Mouse (Mus musculus): ENCODE measurements around the gene Churc1. TPM values are rescaled to one million over a fixed set of nuclear protein-coding genes. Genes with fewer than 3 reads are reported as not detected.

The Churc1 gene
- 10 to 100 TPM; 76.2 to 77.6 TPM for total RNA-seq (2021)
- long read RNA-seq, experiment 1, transcript Churc1-201 (4 exons, 676 nt): major isoform, 56 of 60 reads
- long read RNA-seq, experiment 1, partial matches to known transcripts: 0 of 60 reads
- long read RNA-seq, experiment 1, other reads (novel, unspliced or antisense): 1 of 60 reads
- long read RNA-seq, experiment 2, transcript Churc1-201 (4 exons, 676 nt): major isoform, 46 of 53 reads
- long read RNA-seq, experiment 2, partial matches to known transcripts: 1 of 53 reads
- long read RNA-seq, experiment 2, other reads (novel, unspliced or antisense): 3 of 53 reads

- DNase-seq: peak; percentile 92
These were observed at the start of gene Churc1, which contains the start of gene Fntb for GRCm38 (mm10) chr12:76765354-76765851. TSS of gene Churc1 (plus strand) at chr12:76765538. TSS of gene Fntb (plus strand) at chr12:76765589.

- no peak for DNase-seq
These were observed 47.0 kb upstream of the Churc1 start for GRCm38 (mm10) chr12:76718384-76718783.

- DNase-seq: no peak
These were observed 44.8 kb upstream of the Churc1 start for GRCm38 (mm10) chr12:76720572-76720971.

GRCm38 (mm10) chr12:76722026-76722425 lies 43.3 kb upstream of the Churc1 start:
- no peak for DNase-seq

- no peak for DNase-seq
These were observed 37.4 kb upstream of the Churc1 start for GRCm38 (mm10) chr12:76727955-76728354.

DNA sequence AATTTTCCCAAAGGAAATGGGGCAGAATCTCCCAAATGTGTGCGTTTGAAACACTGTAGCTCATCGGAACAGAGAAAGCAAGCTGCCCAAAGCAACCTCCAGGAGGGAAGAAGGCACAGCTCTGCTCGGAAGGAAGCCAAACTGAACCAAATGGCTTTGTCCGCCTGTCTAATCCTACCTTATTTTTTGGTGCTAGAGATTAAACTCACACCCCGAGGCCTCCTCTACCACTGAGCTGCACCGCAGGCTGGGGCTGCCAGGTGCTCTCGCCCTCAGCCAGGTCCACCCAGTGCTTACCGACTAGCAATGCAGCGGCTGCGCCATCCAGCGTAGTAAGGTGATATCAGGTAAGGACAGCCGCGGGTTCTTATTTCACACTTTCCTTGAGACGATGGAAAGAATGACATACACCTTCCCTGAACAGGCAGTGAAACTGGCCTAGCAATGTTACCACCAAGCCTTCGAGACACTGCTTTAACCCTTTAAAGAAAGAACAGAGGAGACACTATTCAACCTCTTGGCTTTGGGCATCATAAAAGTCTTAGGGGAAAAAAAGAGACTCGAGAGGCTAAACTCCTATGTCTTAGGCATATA lies 14.4 kb upstream of the Churc1 start:
- no peak for DNase-seq

- peak; percentile 46 for DNase-seq
These were observed 12.6 kb upstream of the Churc1 start for GRCm38 (mm10) chr12:76752652-76753318.

- no peak for DNase-seq
These were observed 728 bp downstream of the Churc1 start for GRCm38 (mm10) chr12:76765901-76766630.

DNA sequence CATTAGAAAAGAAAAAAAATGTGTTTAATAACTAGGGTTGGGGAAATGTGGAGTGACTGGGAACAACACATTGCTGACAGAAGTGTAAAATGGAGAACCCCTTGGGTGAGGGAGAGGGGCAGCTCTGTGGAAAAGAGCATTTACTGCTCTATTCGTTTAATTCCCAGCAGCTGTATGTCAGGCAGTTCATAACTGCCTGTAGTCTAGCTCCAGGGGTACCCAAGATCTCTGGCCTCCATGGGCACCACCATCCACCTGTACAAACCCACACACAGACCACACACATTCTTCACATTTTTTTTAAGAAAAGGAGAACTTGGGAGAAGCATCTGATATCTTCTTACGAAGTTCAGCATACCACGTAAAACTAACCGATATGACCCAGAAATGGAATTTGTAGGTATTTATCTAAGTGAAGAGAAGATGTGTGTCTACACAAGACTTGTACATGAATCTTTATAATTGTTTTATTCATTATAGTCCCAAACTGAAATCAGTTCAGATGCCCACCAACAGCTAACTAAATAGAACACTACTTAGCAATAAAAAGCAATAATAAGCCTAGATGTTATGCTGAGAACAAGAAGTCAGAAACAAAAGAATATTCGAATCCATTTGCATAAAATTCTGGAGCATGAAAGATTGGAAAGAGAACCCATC lies 5.6 kb downstream of the Churc1 start:
- DNase-seq: no peak

- no peak for DNase-seq
These were observed 6.2 kb downstream of the Churc1 start for GRCm38 (mm10) chr12:76771540-76771939.

GRCm38 (mm10) chr12:76774652-76775051 lies 9.3 kb downstream of the Churc1 start:
- no peak for DNase-seq

DNA sequence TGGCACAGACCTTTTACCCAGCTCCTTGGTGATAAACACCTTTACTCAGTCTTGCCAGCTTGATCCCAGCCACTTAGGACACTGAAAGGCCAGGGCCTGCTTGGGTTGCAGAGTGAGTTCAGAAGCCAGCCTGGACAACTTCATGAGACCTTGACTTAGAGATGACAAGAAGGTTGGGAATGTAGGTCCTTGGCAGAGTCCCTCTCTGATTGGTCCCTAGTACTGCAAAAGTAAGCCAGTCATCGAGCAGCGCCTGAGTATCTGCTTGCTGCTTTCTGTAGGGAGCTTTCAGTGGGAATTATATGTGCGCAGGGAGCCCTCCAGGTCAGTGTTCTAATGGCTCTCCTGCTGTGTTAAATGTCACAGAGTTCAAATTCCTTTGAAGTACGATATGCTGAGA lies 9.8 kb downstream of the Churc1 start:
- peak; percentile 22 for DNase-seq

DNA sequence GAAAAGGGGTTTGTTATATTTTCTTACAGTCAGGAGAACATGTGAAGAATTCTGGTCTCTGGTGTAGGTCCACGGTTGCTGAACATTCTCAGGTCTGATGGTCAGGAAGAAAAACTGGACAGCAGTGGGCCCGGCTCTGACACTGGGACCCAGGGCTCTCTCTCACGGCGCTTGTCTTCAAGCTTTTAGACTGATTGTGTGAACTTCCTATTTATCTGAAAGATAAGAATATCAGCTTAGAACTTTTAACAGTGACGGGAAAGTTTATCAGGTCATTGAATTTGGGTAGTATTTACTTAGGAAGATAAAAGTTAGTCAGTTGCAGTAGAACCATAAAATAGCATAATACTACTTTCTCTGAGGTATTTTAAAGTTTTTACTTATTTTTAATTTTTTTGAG lies 11.6 kb downstream of the Churc1 start:
- no peak for DNase-seq

DNA sequence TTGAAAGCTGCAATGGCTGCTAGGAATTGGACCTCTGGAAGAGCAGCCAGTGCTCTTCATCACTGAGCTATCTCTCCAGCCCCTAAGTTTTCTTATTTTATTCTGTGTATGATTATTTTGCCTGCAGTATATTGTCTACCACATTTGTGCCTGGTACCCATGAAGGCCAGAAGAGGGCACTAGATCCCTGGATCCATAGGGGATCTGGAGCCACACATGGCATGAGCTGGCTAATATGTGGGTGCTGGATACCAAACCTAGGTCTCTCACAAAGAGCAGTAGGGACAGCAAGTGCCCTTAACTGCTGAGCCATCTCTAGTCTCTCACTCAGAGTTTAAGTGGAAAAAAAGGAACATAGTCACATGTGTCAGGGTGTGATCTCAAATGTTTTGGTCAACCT lies 12.5 kb downstream of the Churc1 start:
- no peak for DNase-seq

- DNase-seq: no peak
These were observed 13.2 kb downstream of the Churc1 start for GRCm38 (mm10) chr12:76778305-76779083.

- DNase-seq: no peak
These were observed 14.6 kb downstream of the Churc1 start for GRCm38 (mm10) chr12:76779951-76780350.

- no peak for DNase-seq
These were observed 15.5 kb downstream of the Churc1 start for GRCm38 (mm10) chr12:76780639-76781468.

DNA sequence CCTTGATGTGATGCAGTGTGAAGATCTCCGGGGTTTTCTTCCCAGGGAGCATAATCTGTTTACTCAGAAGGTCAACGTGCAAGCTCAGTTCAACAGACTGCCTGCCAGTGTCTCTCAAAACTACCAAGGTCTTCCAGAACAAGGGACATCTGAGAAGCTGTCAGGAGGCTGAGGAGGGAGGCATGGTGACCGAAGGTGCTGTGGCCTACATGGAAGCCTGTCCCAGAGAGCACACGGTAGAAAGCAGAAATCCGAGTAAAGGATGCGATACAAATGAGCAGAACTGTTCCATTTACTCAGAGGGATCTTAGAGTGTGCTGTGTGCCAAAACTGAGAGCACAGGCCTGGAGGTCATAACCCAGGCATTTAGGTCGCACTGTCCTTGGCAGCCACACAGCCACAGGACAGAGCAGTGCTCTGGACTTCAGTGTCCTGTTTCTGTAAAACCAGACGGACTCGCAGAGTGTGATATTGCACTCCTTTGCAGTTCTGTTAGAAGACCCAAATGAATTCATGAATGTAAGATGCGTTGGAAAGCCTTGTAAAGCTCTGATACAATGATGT lies 18.8 kb downstream of the Churc1 start:
- DNase-seq: peak; percentile 30

GRCm38 (mm10) chr12:76790446-76791084 lies 25.2 kb downstream of the Churc1 start:
- DNase-seq: no peak

Data from adrenal gland, postnatal 10 days (tissue).